Mouse (Mus musculus): ENCODE measurements around the gene Arsg.

- TF ChIP-seq POLR2A (IDR thresholded peaks at IDR 0.05; ENCODE audit: borderline replicate concordance, extremely low read depth, low read depth, low read length), result no peak
- TF ChIP-seq CTCF (IDR thresholded peaks at IDR 0.05; ENCODE audit: insufficient read depth, low read length), result no peak
Observed at GRCm38 (mm10) chr11:109557419-109557818, 84.2 kb downstream of the Arsg start.
